Mouse (Mus musculus) c-Kit-positive CD71-negative TER-119-negative erythroid progenitor cells, embryonic 14.5 days (primary cell): ENCODE measurements around the gene Slc35c1.

Experiments
- DNase-seq: peaks from one replicate; pipeline ENCODE4 v3.0.0-alpha.2; 2013; ENCODE audit warnings: low read depth

Gene Slc35c1

DNA sequence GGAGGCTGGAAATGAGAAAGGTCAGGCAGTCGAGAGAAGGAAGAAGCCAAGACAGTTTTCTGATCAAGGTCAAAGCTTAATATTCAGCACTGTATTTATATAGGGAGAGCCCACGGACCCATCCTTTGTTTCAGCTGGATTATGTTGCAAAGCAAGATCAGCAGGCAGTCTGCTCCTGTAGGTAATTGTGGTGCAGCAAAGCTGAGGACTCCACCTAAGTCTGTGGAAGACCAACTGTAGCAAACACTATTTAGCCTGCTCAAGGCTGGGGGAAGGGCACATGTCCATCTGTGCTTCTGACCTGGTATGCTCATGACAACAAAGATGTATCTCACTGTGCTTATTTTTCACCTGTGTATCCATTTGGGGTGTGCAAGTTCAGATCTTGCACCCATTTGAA is 15.4 kb upstream of the Slc35c1 start:
- no peak for DNase-seq

DNA sequence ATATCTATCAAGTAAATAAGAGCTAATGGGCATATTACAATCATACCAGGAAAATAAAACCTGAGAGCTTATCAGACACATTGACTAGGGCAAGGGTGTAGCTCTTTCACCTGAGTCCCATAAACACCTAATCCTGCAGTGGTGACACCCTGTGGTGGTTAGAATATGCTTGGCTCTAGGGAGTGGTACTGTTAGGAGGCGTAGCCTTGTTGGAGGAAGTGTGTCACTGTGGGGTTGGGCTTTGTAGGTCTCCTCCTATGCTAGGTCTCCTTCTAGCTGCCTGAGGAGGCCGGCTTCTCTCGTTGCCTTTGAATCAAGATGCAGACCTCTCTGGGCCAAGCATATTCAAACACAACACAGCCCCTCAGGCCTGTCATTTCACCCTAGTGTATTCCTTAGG is 14.6 kb upstream of the Slc35c1 start:
- DNase-seq, result no peak

DNA sequence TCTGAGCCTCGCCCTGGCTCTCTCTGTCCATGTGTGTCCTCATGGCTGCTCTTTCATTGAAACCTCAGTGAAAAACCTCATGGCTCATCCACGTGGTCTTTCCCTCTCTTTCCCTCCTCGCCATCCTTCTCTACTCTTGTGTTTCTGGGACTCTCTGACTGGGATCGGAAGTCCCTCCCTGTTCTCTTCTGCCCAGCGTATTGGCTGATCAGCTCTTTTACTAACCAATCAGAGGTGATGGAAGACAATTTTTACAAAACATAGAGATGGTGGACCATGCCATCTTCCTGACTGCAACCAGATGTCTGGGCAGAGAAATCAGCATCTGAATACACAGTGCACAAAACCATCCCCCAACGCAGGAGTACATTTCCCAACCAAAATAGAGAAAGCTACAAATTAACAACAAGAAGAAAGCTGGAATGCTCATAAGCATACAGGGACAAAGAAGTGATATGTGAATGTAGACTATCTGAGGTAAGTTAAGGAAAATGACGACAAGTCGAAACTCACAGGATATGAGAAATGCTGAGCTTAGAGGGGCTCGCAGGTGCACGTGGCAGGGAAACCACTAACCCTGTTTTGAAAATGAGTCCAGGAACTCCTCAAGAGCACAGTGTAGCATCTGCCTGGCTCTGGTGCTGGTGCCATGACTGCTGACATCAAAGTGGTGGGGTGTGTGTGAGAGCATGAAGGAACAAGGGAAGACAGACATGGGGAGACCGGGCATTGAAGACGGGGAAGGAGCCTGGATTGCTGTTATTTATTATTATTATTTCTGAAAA is 11.7 kb upstream of the Slc35c1 start:
- no peak for DNase-seq

DNA sequence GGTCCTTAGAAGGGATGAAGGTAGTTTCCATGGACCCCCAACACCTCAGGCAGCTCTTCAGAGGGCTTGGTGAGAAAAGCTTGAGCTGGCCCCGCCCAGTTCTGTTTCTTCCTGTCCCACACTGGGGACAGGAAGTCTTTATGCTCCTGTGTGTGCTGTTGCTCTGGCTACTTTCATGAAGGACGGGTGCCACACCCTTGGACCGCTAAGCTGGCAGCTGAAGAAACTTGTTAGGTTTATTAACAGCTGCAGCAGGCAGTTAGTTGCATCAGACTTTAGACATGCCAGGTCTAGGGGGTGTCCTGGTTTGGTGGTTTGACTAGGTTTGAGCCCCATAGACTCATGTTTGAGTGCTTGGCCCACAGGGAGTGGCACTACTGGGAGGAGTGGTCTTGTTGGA is 4.4 kb upstream of the Slc35c1 start:
- DNase-seq, result no peak

DNA sequence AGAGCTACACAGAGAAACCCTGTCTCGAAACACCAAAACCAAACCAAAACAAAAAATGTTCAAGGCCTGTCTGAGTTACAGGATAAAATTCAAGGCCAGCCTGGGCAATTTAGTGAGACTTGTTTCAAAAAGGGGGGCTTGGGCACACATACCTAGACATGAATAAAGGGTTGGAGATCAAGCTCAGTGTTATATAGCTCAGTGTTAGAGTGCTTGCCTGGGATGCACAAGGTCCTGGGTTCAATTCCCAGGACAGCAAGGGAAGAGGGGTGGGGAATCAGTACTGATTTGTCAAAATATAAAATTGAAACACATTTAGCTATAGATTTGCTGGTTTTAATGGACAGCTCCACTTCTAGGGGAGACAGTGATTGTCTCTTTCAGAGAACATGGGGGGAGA is 877 bp upstream of the Slc35c1 start:
- DNase-seq, result no peak

DNA sequence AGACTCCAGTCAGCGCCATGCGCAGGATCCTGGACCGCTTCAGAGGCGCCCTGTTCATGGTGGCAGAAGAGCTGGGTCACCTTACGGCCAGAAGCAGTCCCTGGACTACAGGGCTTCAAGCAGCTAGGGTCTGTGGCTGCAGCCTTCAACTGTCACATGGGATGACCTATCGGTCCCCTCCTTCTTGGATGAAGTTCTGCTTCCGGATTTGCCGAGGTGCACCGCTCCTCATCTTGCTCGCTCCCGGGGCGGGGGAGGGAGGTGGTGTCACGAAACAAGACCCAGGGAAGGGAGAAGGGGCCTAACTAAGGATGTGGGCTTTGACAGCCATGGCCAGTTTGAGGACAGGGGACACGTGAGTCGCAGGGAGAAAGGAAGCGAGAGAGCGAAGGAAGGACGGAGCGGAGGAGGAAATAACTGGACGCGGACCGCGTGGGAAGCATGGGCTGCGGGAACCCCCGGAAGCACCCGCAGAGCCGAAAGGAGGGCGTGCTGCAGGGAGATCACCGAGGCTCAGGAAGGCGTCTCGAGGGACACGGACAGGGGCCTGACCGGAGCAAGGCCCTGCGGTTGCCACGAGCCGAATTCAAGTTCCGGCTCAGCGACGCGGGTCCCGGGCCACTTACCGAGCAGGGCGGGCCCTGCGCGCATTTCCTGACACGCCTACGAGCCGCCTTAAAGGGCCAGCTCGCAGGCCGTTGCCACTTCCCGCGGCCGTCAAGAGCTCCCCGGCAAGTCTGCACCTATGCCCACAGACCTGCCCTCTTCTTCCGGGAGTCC is 1.0 kb downstream of the Slc35c1 start:
- DNase-seq, result peak; percentile 58

DNA sequence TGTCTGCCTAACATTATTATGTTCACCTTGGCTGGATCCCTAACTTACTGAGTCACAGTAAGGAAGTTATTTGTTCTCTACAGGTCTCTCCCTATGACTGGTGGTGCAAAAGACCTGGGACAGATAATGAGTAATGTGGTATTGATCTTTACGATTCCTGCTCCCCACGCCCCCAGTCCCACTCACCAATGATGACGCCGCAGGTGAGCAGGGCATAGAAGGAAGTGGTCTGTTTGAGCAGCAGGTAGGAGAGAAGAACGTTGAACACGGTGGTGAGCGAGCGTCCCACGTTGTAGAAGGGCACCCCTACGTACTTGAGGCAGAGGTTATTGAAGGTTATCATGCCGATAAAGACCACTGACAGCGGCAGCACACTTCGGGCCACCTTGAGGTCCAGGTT is 1.9 kb downstream of the Slc35c1 start:
- DNase-seq, result no peak

DNA sequence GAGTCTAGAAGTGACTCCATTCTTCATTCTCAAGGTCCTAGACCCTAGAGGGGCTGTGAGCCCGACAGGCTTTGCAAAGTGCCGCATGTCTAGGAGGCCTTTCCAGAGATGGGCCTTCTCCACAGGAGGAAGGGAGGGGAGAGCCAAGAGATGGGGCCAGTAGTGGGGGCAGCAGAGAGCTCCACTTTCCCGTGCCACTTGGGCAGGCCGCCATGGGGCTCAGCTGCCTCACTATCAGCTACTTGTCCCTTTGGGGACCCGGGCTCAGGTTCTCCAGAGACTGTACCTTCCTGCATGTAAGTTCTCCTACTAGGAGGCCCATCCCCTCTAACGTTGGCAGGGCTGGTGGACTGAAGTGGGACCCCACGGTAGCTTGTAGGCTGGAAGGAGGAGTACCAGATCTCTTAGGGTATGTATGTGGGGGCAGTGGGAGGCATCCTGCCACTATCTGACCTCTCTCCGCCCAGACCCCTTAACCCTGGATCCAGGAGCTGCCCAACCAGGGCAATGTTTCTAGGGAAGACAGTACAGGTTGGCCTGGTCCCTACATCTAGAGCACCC is 3.3 kb downstream of the Slc35c1 start:
- no peak for DNase-seq

DNA sequence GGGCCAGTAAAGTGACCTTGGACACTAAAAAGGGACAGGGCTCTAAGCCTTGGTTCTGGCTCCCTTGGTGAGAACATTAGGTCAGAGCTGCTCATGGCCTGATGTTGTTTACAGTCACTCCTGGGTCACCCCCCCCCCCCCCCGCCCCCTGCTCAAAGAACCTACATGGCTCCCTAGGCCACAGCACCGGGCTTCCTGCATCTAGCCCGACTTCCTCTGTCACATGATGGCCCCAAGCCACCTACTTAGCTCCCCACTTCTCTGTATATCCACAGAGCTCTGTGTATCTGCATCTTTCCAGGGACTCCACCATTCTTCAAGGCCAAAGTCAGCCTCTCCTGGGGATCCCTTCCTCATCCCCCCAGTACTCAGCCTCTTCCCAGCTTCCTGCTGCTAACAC is 4.6 kb downstream of the Slc35c1 start:
- no peak for DNase-seq

DNA sequence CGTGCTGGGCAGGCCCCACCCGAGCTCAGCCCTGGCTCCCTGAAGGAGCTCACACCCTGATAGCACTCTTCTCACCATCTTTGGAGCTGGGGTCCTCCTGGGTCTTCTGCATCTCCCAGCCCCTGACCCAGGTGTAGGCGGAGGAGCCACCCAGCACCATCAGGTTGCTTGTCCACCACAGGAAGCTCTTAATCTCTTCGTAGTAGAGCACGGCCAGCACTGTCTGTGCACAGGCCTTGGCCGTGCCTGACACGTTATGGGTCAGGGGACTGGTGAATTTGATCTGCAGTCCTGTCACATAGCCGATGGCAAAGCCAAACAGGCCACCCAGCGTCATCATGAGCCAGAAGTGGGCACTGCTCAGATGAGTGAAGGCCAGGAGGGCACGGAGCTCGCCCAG is 6.2 kb downstream of the Slc35c1 start:
- no peak for DNase-seq

DNA sequence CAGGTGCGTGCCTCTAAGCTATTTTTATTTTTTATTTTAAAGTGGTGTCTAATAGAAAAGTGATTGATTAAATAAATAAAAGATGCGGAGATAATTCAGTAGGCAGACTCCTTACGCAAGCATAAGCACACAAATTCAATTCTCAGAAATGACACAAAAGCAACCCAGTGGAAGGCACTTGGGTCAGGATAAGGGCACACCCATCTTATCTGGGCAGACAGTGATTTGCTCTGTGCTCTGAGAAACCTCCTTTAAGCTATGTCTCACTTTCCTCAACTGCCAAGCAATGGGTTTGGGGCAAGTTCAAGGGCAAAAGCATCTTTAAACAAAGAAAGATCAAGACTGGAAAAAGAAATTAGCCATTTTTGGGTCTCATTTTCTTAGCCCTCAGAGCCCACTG is 9.2 kb downstream of the Slc35c1 start:
- no peak for DNase-seq

DNA sequence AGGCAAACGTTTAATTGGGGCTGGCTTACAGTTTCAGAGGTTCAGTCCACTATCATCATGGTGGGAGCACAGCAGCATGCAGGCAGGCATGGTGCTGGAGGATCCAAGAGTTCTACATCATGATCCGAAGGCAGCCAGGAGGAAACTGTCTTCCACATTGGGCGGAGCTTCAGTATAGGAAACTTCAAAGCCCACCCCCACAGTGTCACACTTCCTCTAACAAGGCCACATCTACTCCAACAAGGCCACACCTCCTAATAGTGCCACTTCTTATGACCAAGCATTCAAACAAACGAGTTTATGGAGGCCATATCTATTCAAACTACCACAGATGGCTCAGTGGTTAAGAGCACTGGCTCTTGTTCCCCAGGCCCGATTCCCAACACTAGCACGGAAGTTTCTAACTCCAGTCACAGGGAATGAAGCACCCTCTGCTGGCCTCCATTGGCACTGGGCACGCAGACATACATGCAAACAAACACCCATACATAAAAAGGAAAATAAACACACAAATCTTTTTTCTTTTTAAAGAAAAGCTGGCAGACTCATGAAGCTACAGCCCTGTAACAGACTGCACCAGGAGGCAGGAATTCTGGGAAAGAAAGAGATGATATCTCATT is 13.1 kb downstream of the Slc35c1 start:
- no peak for DNase-seq

DNA sequence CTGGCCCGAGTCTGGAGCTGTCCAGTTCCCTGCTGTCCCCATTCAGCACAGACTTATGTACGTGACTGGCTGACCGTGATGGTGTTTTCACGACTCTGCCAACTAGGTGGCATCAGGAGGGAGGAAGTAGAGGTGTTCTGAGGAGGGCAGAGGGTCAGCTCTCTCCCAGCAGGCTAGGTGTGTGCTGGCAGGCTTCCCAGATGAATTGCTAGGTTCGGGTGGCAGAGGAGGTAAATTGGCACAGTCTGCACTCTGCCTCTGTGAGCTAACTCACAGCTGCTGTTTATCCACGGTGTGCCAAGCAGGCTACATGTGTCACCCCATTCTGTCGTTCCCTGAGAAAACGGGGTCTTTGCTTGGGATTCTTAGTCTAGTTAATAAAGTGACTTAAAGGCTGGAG is 13.7 kb downstream of the Slc35c1 start:
- no peak for DNase-seq

DNA sequence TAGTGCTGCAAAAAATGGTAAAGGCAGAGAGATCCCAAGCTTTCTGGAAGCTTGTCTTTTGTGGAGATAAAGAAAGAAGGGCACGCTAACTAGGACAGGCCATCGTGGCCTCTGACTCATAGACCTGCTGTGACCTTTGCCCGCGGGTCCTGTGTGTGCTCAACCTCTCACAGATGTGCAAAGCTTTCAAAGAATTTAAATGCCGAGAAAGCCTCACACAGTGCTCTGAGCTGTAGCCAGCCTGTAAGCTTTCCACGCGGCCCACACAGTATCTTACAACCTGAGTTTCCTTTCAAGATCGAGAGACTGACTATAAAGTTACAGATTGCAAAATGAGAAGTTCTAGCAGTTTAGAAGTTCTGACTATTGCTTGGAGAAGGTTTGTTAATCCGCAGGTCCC is 14.4 kb downstream of the Slc35c1 start:
- no peak for DNase-seq

DNA sequence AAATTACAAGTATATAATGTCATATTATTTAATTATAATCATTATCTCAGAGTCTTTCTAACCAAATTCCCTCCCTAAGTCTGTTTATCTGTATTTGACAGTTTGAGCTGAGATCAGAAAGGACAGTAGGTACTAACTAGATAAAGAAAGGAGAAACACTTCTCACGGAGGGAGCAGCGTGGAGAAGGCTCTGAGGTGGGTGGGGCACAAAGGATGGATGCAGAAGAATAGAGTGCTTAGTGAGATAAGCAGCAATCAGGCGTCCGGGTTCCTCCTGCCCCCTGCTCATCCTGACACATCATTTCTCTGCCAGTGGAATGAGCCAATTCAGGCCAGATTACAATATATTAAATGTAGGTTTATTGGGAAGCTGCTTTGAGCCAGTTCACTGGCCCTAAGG is 16.0 kb downstream of the Slc35c1 start:
- no peak for DNase-seq

DNA sequence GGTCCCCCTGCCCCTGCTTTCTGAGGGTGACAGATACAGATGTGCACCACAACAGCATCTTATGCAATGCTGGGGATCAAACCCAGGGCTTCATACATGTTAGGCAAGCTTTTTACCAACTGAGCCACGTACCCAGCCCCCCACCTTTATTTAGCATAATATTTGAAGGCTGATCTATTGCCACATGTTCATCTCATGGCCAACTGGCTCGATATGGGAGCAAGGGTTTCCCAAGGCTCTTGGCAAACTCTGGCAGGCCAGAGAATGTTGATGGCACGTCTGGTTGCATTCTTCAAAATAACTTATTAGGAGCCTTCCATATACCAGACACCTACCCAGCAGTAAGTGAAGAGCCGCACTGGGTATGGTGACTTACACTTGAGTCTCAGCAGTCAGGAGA is 17.0 kb downstream of the Slc35c1 start:
- DNase-seq, result no peak

DNA sequence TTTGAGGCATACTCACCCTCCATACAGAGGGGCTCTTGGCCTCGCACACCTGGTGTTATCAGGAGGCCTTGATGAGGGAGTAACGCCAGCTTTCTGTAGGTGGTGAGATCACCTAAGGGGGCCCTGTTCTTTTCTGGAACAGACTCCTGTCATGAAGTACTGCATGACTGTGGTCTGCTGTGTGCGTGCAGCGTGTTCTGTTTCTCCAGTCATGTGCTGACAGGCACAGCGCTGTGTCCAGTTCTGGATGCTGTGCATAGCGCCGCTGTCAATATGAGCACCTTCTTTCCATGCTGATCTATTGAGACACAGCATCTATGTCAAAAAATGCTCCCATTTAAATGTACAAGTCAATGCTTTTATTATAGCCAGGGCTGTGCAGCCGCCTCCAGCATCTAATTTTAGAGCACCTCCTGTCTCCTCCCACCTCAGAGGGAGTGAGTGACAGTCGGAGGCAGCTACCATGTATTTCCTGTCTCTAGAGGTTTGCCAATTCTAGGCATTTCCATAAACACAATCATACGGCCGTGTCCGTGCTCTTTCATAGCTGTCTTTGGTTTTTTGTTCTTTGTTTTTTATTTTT is 17.8 kb downstream of the Slc35c1 start:
- no peak for DNase-seq

DNA sequence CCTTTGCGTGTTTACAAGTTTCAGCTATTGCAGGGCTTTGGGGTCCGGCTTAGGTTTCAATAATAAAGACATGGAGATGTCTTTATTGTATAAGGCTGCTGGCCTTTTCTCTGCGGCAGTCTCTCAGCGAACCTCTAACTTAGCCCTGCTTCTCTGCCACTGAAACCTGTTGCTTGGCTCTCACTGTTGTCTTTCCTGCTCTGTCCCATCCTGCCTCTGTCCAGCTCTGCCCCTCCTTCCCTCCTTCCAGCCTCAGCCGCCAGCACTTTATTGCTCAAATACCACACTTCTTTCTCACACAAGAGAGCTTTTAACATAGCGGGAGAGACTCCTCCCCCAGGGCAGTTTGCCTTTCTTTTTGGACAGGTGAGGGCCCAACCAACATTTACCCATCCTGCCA is 19.9 kb downstream of the Slc35c1 start:
- no peak for DNase-seq

DNA sequence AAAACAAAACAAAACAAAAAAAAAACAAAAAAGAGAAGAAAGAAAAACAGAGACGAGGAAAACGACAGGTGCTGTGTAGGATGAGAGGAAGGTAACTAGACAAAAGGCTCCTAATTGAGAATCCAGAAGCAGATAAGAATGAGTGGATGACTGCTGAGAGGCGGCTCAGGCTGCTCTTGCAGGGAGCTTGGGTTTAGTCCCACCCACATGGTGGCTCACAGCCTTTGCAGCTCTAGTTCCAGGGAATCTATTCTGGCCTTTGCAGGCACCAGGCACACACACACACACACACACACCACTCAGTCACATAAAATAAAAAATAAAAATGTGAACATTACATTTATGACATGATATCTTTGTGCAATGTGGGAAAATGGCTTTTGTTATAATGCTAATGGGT is 21.8 kb downstream of the Slc35c1 start:
- no peak for DNase-seq

DNA sequence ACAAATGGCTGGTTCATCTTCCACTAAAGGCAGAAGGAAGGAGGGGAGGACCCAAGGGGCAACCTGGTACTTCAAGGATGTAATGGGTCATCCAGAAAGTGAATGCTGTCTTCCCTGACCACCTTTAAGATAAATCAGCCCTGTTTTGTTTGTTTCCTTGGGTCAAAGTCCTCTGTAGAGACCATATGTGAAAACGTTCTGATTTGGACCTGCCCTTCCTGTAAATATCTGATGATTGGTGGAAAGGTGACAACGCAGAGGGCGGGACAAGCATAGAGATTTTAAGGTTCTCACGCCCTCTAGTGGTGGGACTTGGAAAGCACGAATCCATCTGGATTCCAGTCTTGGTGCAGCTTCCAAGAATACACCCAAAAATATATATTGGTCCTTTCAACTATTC is 22.5 kb downstream of the Slc35c1 start:
- DNase-seq, result peak; percentile 84

DNA sequence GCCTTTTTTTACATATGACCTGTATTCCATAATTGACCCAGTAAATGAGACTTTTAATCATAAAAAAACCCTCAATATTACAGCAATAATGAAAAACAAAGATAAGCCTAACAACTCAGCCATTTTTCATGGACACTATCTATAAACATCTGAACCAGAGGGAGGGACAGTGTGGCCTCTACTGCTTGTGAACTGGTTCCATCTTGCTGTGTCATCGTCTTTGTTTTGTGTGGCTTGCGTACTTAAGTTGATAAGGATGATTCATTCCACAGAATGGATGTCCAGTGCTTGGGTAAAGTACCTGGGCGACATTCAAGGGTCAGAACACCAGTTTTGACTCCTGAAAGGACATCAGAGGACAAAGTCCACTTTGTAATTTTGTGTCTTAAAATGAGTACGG is 23.0 kb downstream of the Slc35c1 start:
- DNase-seq, result no peak

DNA sequence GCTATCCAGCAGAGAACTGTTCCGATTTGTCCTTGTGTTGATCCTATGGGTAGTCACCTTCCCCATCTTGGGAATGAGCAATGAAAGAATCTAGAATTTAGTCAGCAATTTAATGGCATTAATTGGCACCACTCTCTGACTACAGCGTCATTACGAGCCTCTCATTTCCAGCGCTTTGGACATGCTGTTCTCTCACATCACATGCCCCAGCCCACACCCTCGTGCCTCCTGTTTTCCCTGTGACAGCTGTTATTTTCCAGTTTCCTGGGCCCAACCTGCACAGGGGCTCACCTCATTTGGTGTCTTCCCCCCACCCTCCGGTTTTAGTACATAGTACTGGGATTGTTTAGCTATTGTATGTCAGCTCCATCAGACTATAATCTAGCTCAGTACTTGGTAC is 25.3 kb downstream of the Slc35c1 start:
- DNase-seq, result no peak

DNA sequence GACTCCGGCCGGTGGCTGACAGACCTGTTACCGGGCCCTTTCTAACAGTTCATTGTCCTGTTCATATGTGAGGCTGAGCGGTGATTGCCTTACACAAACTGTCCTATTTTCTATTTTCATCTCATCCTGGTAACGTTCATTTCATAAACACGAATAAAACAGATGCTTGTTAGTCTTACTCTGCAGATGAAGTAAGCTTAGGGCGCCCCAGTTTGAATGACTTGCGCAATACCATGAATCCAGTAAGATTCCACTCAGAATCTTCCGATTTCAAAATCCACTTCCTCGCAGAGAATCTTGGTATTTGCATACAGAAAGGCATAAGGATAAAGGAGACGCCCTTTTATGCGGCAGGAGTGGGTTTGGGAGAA is 26.0 kb downstream of the Slc35c1 start:
- no peak for DNase-seq
